Mouse (Mus musculus) testis, adult 2 months (tissue): ENCODE measurements around the gene Stpg1.

Experiments
- CTCF ChIP-seq: fragments of 200-500 bp; IDR thresholded peaks from 2 replicates; pipeline ENCODE4 v1.5.1; 2012; ENCODE audit warnings: low read depth, mild to moderate bottlenecking, inconsistent platforms, low read length, moderate library complexity; ENCODE audit not compliant: control insufficient read depth, insufficient read depth, insufficient replicate concordance
- POLR2A ChIP-seq: fragments of 200-500 bp; IDR thresholded peaks from 2 replicates; pipeline ENCODE4 v1.6.1; 2012; ENCODE audit warnings: low read depth, mild to moderate bottlenecking, inconsistent platforms, low read length, moderate library complexity; ENCODE audit not compliant: control insufficient read depth

- no peak for TF ChIP-seq POLR2A
- TF ChIP-seq CTCF, result no peak
These were observed 53.0 kb downstream of the Stpg1 start for GRCm38 (mm10) chr4:135547551-135547950.
